17 mouse cellular contexts compared by ENCODE assay signal in the genomic region with DNA sequence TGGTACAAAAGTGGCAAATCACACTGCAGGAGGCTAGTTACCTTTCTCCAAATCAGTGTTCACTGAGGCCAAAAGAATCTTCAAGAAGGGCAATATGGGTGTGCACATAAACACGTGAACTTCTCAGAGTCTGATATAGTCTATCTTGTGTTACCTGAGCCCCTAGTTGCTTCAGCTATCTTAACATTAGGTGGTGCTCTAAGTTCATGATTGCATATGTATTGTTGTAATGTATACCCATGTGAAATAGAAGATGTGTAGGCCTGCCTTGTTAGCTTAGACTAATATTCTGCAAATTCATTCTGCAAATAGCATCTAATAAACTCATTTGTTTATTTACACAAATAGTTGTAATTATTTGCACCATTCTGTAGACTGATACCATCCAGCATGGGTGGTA.
DNase-seq lines count a peak whose midpoint lies in the region; ATAC-seq and TF ChIP-seq lines count a peak whose summit lies in the region.
"Had no signal": no experiment of that assay in that cellular context is flagged by ENCODE, and none has a peak within 500 bp of the region (broad histone marks: within the 10 kb centered on the region; RNA-seq: fewer than 3 reads in every experiment).

No protein-coding gene starts in this region.

- no peaks in the 10 kb centered on the region for H3K36me3 ChIP-seq in hindbrain, embryonic 15.5 days
- no peaks in the 10 kb centered on the region for H3K36me3 ChIP-seq in hindbrain, embryonic 12.5 days
- no peaks in the 10 kb centered on the region for H3K36me3 ChIP-seq in midbrain, embryonic 13.5 days
- H3K36me3 ChIP-seq in midbrain, embryonic 10.5 days, result no peaks in the 10 kb centered on the region
- H3K36me3 ChIP-seq in forebrain, postnatal 0 days (ENCODE audit: insufficient read depth), result no peaks in the 10 kb centered on the region
- H3K36me3 ChIP-seq in stomach, postnatal 0 days (ENCODE audit: control insufficient read depth, insufficient read depth, low read length), result no peaks in the 10 kb centered on the region
- H3K36me3 ChIP-seq in heart, embryonic 12.5 days, result no peaks in the 10 kb centered on the region
- H3K36me3 ChIP-seq: limb, embryonic 12.5 days had no signal

- TF ChIP-seq CTCF in forebrain, postnatal 0 days (IDR thresholded peaks at IDR 0.05; ENCODE audit: low read depth), result peak; percentile 74
- TF ChIP-seq CTCF in stomach, postnatal 0 days (IDR thresholded peaks at IDR 0.05; ENCODE audit: low read depth), result peak; percentile 45

- no peak for TF ChIP-seq EP300 in stomach, postnatal 0 days (optimal IDR thresholded peaks at IDR 0.05)

- no peak overlapping the region for H3K27ac ChIP-seq in hindbrain, embryonic 15.5 days (replicated peaks)
- no peak overlapping the region for H3K27ac ChIP-seq in hindbrain, embryonic 12.5 days
- H3K27ac ChIP-seq in midbrain, embryonic 13.5 days, result no peak overlapping the region
- no peak overlapping the region for H3K27ac ChIP-seq in midbrain, embryonic 10.5 days (replicated peaks)
- H3K27ac ChIP-seq in forebrain, postnatal 0 days (ENCODE audit: low read depth, low read length), result no peak overlapping the region
- H3K27ac ChIP-seq in stomach, postnatal 0 days (replicated peaks), result no peak overlapping the region
- no peak overlapping the region for H3K27ac ChIP-seq in heart, embryonic 12.5 days (ENCODE audit: poor library complexity, severe bottlenecking)
- H3K27ac ChIP-seq: limb, embryonic 12.5 days; liver, embryonic 14.5 days had no signal

- H3K4me2 ChIP-seq in hindbrain, embryonic 15.5 days, result no peak overlapping the region
- H3K4me2 ChIP-seq in hindbrain, embryonic 12.5 days (replicated peaks), result no peak overlapping the region
- no peak overlapping the region for H3K4me2 ChIP-seq in midbrain, embryonic 13.5 days (replicated peaks)
- no peak overlapping the region for H3K4me2 ChIP-seq in forebrain, postnatal 0 days (ENCODE audit: low read depth)
- H3K4me2 ChIP-seq in stomach, postnatal 0 days (replicated peaks; ENCODE audit: low read depth), result no peak overlapping the region
- no peak overlapping the region for H3K4me2 ChIP-seq in heart, embryonic 12.5 days
- H3K4me2 ChIP-seq: limb, embryonic 12.5 days had no signal

- H3K27me3 ChIP-seq in hindbrain, embryonic 15.5 days, result no peaks in the 10 kb centered on the region
- H3K27me3 ChIP-seq in hindbrain, embryonic 12.5 days, result no peaks in the 10 kb centered on the region
- H3K27me3 ChIP-seq in midbrain, embryonic 13.5 days, result no peaks in the 10 kb centered on the region
- no peaks in the 10 kb centered on the region for H3K27me3 ChIP-seq in midbrain, embryonic 10.5 days (ENCODE audit: low read depth, poor library complexity, severe bottlenecking)
- no peaks in the 10 kb centered on the region for H3K27me3 ChIP-seq in forebrain, postnatal 0 days (ENCODE audit: insufficient read depth, low read length)
- H3K27me3 ChIP-seq in stomach, postnatal 0 days (ENCODE audit: control insufficient read depth, insufficient read depth, low read length), result no peaks in the 10 kb centered on the region
- no peaks in the 10 kb centered on the region for H3K27me3 ChIP-seq in heart, embryonic 12.5 days (replicated peaks)
- H3K27me3 ChIP-seq: limb, embryonic 12.5 days; megakaryocyte, embryonic 14.5 days had no signal

- H3K4me3 ChIP-seq in hindbrain, embryonic 15.5 days, result no peak overlapping the region
- no peak overlapping the region for H3K4me3 ChIP-seq in hindbrain, embryonic 12.5 days
- no peak overlapping the region for H3K4me3 ChIP-seq in midbrain, embryonic 13.5 days (replicated peaks)
- no peak overlapping the region for H3K4me3 ChIP-seq in midbrain, embryonic 10.5 days
- no peak overlapping the region for H3K4me3 ChIP-seq in forebrain, postnatal 0 days (ENCODE audit: low read depth, low read length)
- H3K4me3 ChIP-seq in stomach, postnatal 0 days (ENCODE audit: low read depth, low read length), result no peak overlapping the region
- H3K4me3 ChIP-seq in heart, embryonic 12.5 days, result no peak overlapping the region
- H3K4me3 ChIP-seq: limb, embryonic 12.5 days; megakaryocyte, embryonic 14.5 days had no signal

- H3K9ac ChIP-seq in hindbrain, embryonic 15.5 days, result no peak overlapping the region
- no peak overlapping the region for H3K9ac ChIP-seq in hindbrain, embryonic 12.5 days
- no peak overlapping the region for H3K9ac ChIP-seq in midbrain, embryonic 13.5 days (replicated peaks)
- H3K9ac ChIP-seq in forebrain, postnatal 0 days, result no peak overlapping the region
- H3K9ac ChIP-seq in stomach, postnatal 0 days (ENCODE audit: low read length), result no peak overlapping the region
- H3K9ac ChIP-seq in heart, embryonic 12.5 days, result no peak overlapping the region
- H3K9ac ChIP-seq: limb, embryonic 12.5 days; liver, embryonic 14.5 days had no signal

- H3K9me3 ChIP-seq in hindbrain, embryonic 15.5 days, result no peaks in the 10 kb centered on the region
- no peaks in the 10 kb centered on the region for H3K9me3 ChIP-seq in hindbrain, embryonic 12.5 days (replicated peaks)
- no peaks in the 10 kb centered on the region for H3K9me3 ChIP-seq in midbrain, embryonic 13.5 days
- H3K9me3 ChIP-seq in midbrain, embryonic 10.5 days (replicated peaks), result peaks cover 7% of the 10 kb centered on the region
- no peaks in the 10 kb centered on the region for H3K9me3 ChIP-seq in forebrain, postnatal 0 days (ENCODE audit: low read length)
- H3K9me3 ChIP-seq in stomach, postnatal 0 days (ENCODE audit: control insufficient read depth, low read length), result no peaks in the 10 kb centered on the region
- H3K9me3 ChIP-seq in heart, embryonic 12.5 days (replicated peaks), result peaks cover 5% of the 10 kb centered on the region

- DNase-seq in midbrain, embryonic 10.5 days (ENCODE audit: low spot score), result no peak
- peak; percentile 53 for DNase-seq in forebrain, postnatal 0 days
- no peak for DNase-seq in stomach, postnatal 0 days (ENCODE audit: low spot score)
- DNase-seq: adrenal gland, postnatal 10 days; cerebellum, postnatal 14 days; heart, postnatal 10 days; kidney, postnatal 10 days; thymus, postnatal 14 days had no signal

- no peaks in the 10 kb centered on the region for H3K4me1 ChIP-seq in hindbrain, embryonic 15.5 days (replicated peaks)
- H3K4me1 ChIP-seq in hindbrain, embryonic 12.5 days, result no peaks in the 10 kb centered on the region
- H3K4me1 ChIP-seq in midbrain, embryonic 13.5 days (replicated peaks), result no peaks in the 10 kb centered on the region
- no peaks in the 10 kb centered on the region for H3K4me1 ChIP-seq in midbrain, embryonic 10.5 days
- no peaks in the 10 kb centered on the region for H3K4me1 ChIP-seq in forebrain, postnatal 0 days (ENCODE audit: insufficient read depth)
- H3K4me1 ChIP-seq in stomach, postnatal 0 days (replicated peaks; ENCODE audit: control insufficient read depth, insufficient read depth), result no peaks in the 10 kb centered on the region
- no peaks in the 10 kb centered on the region for H3K4me1 ChIP-seq in heart, embryonic 12.5 days (replicated peaks)
- H3K4me1 ChIP-seq: limb, embryonic 12.5 days; megakaryocyte, embryonic 14.5 days had no signal

- WGBS in hindbrain, embryonic 15.5 days, result 66% methylated on average over 1 of the region's 1 CpGs
- 83% methylated on average over 1 of the region's 1 CpGs for WGBS in hindbrain, embryonic 12.5 days
- 76% methylated on average over 1 of the region's 1 CpGs for WGBS in midbrain, embryonic 13.5 days
- WGBS in midbrain, embryonic 10.5 days, result 76% methylated on average over 1 of the region's 1 CpGs
- 60% methylated on average over 1 of the region's 1 CpGs for WGBS in forebrain, postnatal 0 days
- WGBS in stomach, postnatal 0 days, result 64% methylated on average over 1 of the region's 1 CpGs
- WGBS in heart, embryonic 12.5 days, result 70% methylated on average over 1 of the region's 1 CpGs

- ATAC-seq in hindbrain, embryonic 15.5 days (ENCODE audit: low FRiP score, low read depth), result peak; percentile 81; the same call in 1 of the 2 replicates
- ATAC-seq in hindbrain, embryonic 12.5 days (ENCODE audit: low FRiP score), result no peak
- ATAC-seq in midbrain, embryonic 13.5 days, result 0 out of 2 replicates have a peak, but pooled peaks have one; percentile 68
- ATAC-seq in forebrain, postnatal 0 days, result peak; percentile 87
- no peak for ATAC-seq in stomach, postnatal 0 days (ENCODE audit: low FRiP score, low TSS enrichment)
- ATAC-seq in heart, embryonic 12.5 days (ENCODE audit: insufficient number of reproducible peaks, low FRiP score), result no peak
- ATAC-seq: CD4-positive, CD25-positive, alpha-beta regulatory T cell, adult 4 months; lung, postnatal 0 days had no signal

Comparison
In these comparisons a context has a peak if more than half of its experiments do, and no peak if none do; other contexts are left out.
1. ATAC-seq: peak in hindbrain, embryonic 15.5 days (single experiment), midbrain, embryonic 13.5 days (single experiment) and forebrain, postnatal 0 days (single experiment); none in hindbrain, embryonic 12.5 days (single experiment), stomach, postnatal 0 days (single experiment) and heart, embryonic 12.5 days (single experiment).